Mouse (Mus musculus): ENCODE measurements around the gene Coq6.
A peak's percentile ranks its signal among the peaks of the same experiment; 100 is the strongest.

Coq6 gene

GRCm38 (mm10) chr12:84393847-84394246 lies 32.4 kb downstream of the Coq6 start:
- DNase-seq (ENCODE audit: low read depth, low spot score) = no peak

GRCm38 (mm10) chr12:84396947-84397679 lies 35.7 kb downstream of the Coq6 start:
- no peak for DNase-seq (ENCODE audit: low read depth, low spot score)

- no peak for DNase-seq (ENCODE audit: low read depth, low spot score)
These were observed 36.2 kb downstream of the Coq6 start for GRCm38 (mm10) chr12:84397685-84398084.

- DNase-seq (ENCODE audit: low read depth, low spot score) = no peak
These were observed 37.2 kb downstream of the Coq6 start for GRCm38 (mm10) chr12:84398629-84399028.

- no peak for DNase-seq (ENCODE audit: low read depth, low spot score)
These were observed 37.7 kb downstream of the Coq6 start for GRCm38 (mm10) chr12:84399135-84399534.

GRCm38 (mm10) chr12:84399663-84400062 lies 38.2 kb downstream of the Coq6 start:
- no peak for DNase-seq (ENCODE audit: low read depth, low spot score)

- DNase-seq (ENCODE audit: low read depth, low spot score) = no peak
These were observed 38.6 kb downstream of the Coq6 start for GRCm38 (mm10) chr12:84400068-84400467.

GRCm38 (mm10) chr12:84400653-84401052 lies 39.2 kb downstream of the Coq6 start:
- DNase-seq (ENCODE audit: low read depth, low spot score) = no peak

- DNase-seq (ENCODE audit: low read depth, low spot score) = no peak
These were observed 41.5 kb downstream of the Coq6 start for GRCm38 (mm10) chr12:84402923-84403322.

GRCm38 (mm10) chr12:84404541-84404940 lies 43.1 kb downstream of the Coq6 start:
- DNase-seq (ENCODE audit: low read depth, low spot score) = no peak

GRCm38 (mm10) chr12:84407259-84407658 lies 45.8 kb downstream of the Coq6 start:
- DNase-seq (ENCODE audit: low read depth, low spot score) = no peak

GRCm38 (mm10) chr12:84407874-84408818 lies 46.7 kb downstream of the Coq6 start:
- no peak for DNase-seq (ENCODE audit: low read depth, low spot score)

- peak; percentile 78 for DNase-seq (ENCODE audit: low read depth, low spot score)
These were observed 47.5 kb downstream of the Coq6 start, which contains the start of the genes Entpd5 and Bbof1 for GRCm38 (mm10) chr12:84408819-84409507. TSS of gene Entpd5 (minus strand) at chr12:84409029. TSS of gene Bbof1 (plus strand) at chr12:84409071.

GRCm38 (mm10) chr12:84416834-84417604 lies 55.6 kb downstream of the Coq6 start, which contains the start of gene Rnf113a2:
TSS of gene Rnf113a2 (plus strand) at chr12:84417196.
- DNase-seq (ENCODE audit: low read depth, low spot score) = peak; percentile 79

- no peak for DNase-seq (ENCODE audit: low read depth, low spot score)
These were observed 56.1 kb downstream of the Coq6 start for GRCm38 (mm10) chr12:84417605-84417922.
